Mouse (Mus musculus) cerebellum, postnatal 4 days (tissue): ENCODE data around the gene Tsc22d2.
A peak's percentile ranks its signal among the peaks of the same experiment; 100 is the strongest.
"Not testable (repeated sequence)": the region's sequence is repeated elsewhere in the genome, so short reads cannot be mapped to it uniquely, and the experiment has no call there.

Source experiments
- DNase-seq, 2 experiments: peaks; one replicate each; pipeline ENCODE4 v3.0.0; 2022; ENCODE audit warnings: low spot score in 2 of 2, mixed read lengths in 1 of 2

Tsc22d2 gene

GRCm38 (mm10) chr3:58428861-58429260 lies 14.3 kb downstream of the Tsc22d2 start:
- no peak for DNase-seq

DNA sequence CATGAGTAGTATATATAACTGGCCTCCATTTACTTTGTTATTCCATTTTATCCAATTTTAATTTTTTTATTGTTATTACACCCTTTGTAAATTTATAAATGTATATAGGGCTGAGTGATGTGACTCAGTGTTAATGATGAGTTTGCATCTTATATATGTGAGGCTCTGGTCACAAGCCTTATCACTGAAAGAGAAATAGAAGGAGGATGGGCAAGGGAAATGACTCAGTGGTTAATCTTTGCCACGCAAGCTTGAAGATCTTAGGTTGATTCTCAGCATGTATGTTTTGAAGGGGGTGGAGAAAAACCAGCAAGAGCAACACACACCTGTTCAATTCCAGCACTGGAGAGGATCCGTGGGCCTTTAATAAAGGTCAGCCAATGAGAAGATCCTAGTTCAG lies 19.9 kb downstream of the Tsc22d2 start:
- no peak for DNase-seq

GRCm38 (mm10) chr3:58448230-58448629 lies 33.7 kb downstream of the Tsc22d2 start:
- DNase-seq: no peak

- DNase-seq: no peak
Observed at GRCm38 (mm10) chr3:58449487-58449886, 35.0 kb downstream of the Tsc22d2 start.

GRCm38 (mm10) chr3:58454414-58455205 lies 40.1 kb downstream of the Tsc22d2 start:
- DNase-seq: no peak

DNA sequence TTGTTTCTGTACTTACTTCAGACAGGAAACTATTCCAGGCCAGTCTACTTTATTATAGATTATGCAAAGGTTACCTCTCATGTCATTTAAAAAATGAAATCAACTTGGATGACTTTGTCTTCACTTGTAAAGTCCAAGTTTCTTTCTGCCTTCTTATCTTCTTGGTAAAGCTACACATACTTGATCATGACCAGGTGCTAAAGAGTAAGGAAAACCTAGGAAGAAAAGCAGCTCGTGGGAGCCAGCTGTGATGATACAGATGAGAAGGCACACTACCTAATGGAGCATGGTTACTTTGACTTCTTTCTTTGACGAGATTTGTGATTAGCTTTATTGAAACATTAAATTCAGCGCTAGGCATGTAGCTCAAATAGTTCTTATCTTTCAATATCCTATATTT lies 40.7 kb downstream of the Tsc22d2 start:
- DNase-seq: no peak

DNA sequence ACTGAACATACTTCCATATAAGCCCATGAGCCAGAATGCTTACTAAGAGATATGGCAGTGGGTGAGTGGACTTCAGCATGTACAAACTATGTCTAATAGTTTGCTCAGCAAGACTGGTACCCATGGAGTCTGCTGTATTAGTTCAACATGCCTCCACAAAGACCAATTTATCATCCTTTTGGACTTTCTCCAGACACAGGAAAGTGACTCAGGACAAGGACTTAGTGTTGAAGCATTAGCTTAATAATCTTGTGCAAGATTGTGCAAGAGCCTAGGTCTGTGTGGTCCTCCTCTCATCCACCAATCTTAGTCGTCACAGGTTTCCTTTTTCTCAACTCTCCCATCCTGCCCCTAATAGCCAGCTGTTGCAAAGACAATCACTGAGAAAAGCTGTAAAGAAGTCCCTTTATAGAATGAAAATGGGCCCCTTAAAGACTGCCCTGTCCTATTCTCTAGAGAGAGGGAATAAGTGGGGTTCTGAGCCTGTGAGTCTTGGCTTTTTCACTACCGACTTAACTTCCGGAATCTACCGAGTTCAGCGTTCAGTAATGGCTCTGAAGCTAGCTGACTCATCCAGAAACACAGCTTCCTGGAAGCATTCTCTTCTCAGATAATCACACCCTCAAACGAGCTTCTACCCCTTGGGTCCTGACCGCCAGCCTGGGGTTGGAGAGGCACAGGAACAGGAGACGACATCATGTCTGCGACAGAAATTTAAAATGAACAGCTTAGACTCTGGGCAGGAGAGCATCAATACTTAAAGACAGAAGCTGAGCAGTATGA lies 55.3 kb downstream of the Tsc22d2 start:
- no peak for DNase-seq

GRCm38 (mm10) chr3:58475298-58475697 lies 60.8 kb downstream of the Tsc22d2 start:
- not testable (repeated sequence) for DNase-seq

- no peak for DNase-seq
Observed at GRCm38 (mm10) chr3:58478755-58479455, 64.4 kb downstream of the Tsc22d2 start.

GRCm38 (mm10) chr3:58485883-58486282 lies 71.4 kb downstream of the Tsc22d2 start:
- no peak for DNase-seq

DNA sequence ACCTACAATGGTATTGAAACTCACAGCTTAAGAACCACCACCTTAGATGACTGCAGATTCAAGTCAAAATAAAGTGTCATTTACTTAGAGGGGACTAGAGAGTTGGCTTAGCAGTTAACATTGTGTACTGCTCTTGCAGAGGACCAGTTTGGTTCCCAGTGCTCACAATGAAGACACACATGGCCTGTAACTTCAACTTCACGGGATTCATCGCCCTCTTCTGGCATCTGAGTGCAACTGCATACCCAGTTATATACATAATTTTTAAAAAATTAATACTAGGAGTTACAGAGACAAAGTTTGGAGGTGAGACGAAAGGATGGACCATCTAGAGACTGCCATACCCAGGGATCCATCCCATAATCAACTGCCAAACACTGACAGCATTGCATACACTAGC lies 72.6 kb downstream of the Tsc22d2 start:
- no peak for DNase-seq

DNA sequence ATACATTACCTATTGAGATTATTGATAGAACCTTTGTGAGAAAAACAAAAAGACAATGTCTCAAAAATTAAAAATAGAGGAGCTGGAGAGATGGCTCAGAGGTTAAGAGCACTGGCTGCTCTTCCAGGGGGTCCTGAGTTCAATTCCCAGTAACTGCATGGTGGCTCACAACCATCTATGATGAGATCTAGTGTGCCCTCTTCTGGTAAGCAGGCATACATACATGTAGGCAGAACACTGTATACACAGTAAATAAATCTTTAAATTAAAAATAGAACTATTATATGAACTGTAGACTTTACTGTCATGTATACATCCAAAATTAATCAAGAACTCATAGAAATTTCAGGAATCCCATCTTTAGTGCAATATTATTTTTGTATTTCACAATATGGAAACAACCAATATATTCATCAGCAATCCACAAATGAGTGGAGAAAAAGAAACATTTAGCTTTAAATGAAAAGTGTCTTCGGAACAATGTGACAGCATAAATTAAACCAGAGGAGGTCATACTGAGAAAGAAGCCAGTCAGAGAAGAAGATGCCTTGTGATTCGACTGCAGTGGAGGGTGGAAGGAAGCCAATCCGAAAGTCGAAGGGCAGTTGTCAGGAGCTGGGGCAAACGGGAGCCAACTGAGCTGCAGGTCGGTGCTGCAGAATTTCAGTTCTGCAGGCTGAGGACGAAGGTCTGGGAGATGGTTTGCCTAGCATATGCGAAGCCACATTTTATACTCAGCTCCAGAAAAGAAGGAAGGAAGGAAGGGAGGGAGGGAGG lies 73.7 kb downstream of the Tsc22d2 start:
- no peak for DNase-seq

DNA sequence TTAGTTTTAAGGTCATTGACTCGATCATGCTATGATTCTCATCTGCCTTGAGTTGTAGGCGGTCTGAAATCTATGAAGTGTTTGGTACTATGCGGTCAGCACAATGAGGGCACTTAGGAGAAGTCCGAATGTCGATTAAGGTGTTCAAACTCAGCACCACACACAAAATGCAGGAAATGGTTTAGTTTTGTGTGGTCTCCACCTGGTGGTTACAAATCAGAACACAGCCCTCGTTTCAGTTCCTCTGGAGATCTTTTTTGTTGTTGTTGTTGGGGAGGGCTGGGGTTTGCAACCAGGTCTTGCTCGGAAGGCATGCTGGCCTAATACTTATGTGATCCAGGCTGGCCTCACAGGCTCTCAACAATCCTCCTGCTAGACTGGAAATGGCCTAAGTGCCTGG lies 76.3 kb downstream of the Tsc22d2 start:
- DNase-seq: peak in 1 of 2 experiments; percentile 39

- no peak for DNase-seq
Observed at GRCm38 (mm10) chr3:58493621-58494020, 79.1 kb downstream of the Tsc22d2 start.

- DNase-seq: no peak
Observed at GRCm38 (mm10) chr3:58501961-58502360, 87.4 kb downstream of the Tsc22d2 start.

DNA sequence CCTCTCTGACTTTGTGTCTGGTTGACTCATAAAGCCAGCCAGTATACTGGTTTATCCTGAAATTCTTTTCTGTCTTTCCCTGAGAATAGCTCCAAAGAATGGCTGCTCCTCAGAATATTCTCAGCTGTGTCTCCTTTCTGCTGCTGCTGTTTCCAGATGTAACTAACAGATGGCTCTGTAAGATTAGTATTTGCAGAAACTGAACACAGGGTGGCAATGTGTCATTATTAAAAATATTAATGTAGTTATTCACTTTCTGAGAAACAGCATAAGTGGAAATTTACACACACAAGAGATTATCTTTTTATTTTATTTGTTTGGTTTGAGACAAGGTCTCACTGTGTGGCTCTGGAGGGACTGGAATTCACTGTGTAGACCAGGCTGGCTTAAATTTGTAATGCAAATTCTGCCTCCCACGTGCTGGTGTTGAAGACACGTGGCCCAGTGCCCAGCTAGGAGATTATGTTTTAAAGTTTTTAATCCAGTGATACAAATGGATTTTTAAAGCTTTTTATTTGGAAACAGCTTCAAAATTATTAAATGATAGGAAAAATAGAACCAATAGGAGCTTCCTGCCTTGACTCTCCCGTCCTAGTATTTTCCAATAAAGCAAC lies 89.3 kb downstream of the Tsc22d2 start:
- no peak for DNase-seq

DNA sequence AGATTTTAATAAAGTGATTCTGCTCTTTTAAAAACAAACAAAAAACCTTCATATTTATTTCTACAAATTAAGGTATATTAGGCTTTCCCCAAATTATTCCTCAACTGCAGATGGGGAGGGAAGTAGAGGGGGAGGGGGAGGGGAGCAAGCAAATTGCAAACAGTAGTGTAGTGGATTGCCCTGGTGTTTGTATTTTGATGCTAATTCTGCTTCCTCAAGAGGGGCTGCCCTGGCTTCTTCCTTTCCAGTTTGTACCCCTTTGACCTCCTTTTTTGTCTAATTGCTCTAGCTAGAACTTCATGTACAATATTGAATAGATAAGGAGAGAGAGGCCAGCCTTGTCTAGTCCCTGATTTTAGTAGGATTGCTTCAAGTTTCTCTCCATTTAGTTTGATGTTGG lies 90.2 kb downstream of the Tsc22d2 start:
- DNase-seq: no peak

- no peak for DNase-seq
Observed at GRCm38 (mm10) chr3:58508020-58508750, 93.7 kb downstream of the Tsc22d2 start.

- no peak for DNase-seq
Observed at GRCm38 (mm10) chr3:58511581-58511980, 97.1 kb downstream of the Tsc22d2 start.

- no peak for DNase-seq
Observed at GRCm38 (mm10) chr3:58512740-58513139, 98.2 kb downstream of the Tsc22d2 start.

GRCm38 (mm10) chr3:58513483-58513882 lies 99.0 kb downstream of the Tsc22d2 start:
- DNase-seq: no peak
